Mouse (Mus musculus): ENCODE measurements around the gene Sertad1. TPM values are rescaled to one million over a fixed set of nuclear protein-coding genes. Genes with fewer than 3 reads are reported as not detected.

Gene Sertad1
- polyA plus RNA-seq, 1 experiment = 19.4 TPM

GRCm38 (mm10) chr7:27458614-27459013, 28.1 kb upstream of the Sertad1 start:
- Histone ChIP-seq H3K4me3 (ENCODE audit: insufficient read depth, low read depth, low read length) (no peak overlapping the region), H3K36me3 (ENCODE audit: control insufficient read depth, insufficient read depth, low read length) (no peaks in the 10 kb centered on the region), H3K4me1 (ENCODE audit: control insufficient read depth, insufficient read depth, low read length) (no peaks in the 10 kb centered on the region), H3K27me3 (replicated peaks; ENCODE audit: control insufficient read depth, insufficient read depth, low read length) (no peaks in the 10 kb centered on the region), H3K27ac (ENCODE audit: insufficient read depth, low read depth, low read length) (no peak overlapping the region)
- TF ChIP-seq CTCF (conservative IDR thresholded peaks at IDR 0.05; ENCODE audit: insufficient read depth, insufficient read length, low read depth, low read length) = no peak
- no peak for TF ChIP-seq POLR2A (IDR thresholded peaks at IDR 0.05; ENCODE audit: low read depth, low read length)
- no peak for DNase-seq
- 87% methylated on average over 4 of the region's 4 CpGs for WGBS

GRCm38 (mm10) chr7:27459640-27460039, 27.1 kb upstream of the Sertad1 start:
- no peaks in the 10 kb centered on the region for H3K36me3 ChIP-seq (ENCODE audit: control insufficient read depth, insufficient read depth, low read length)
- no peak overlapping the region for H3K4me3 ChIP-seq (ENCODE audit: insufficient read depth, low read depth, low read length)
- 94% methylated on average over 5 of the region's 5 CpGs for WGBS
- no peak for TF ChIP-seq POLR2A (IDR thresholded peaks at IDR 0.05; ENCODE audit: low read depth, low read length)
- no peak for TF ChIP-seq CTCF (conservative IDR thresholded peaks at IDR 0.05; ENCODE audit: insufficient read depth, insufficient read length, low read depth, low read length)
- H3K27ac ChIP-seq (ENCODE audit: insufficient read depth, low read depth, low read length) = no peak overlapping the region
- no peaks in the 10 kb centered on the region for H3K4me1 ChIP-seq (ENCODE audit: control insufficient read depth, insufficient read depth, low read length)
- no peaks in the 10 kb centered on the region for H3K27me3 ChIP-seq (replicated peaks; ENCODE audit: control insufficient read depth, insufficient read depth, low read length)
- DNase-seq = no peak

- TF ChIP-seq POLR2A (IDR thresholded peaks at IDR 0.05; ENCODE audit: low read depth, low read length) = no peak
- WGBS = 71% methylated on average over 6 of the region's 6 CpGs
Measured at GRCm38 (mm10) chr7:27460477-27460876, 26.2 kb upstream of the Sertad1 start.

GRCm38 (mm10) chr7:27467648-27468047, 19.1 kb upstream of the Sertad1 start:
- no peaks in the 10 kb centered on the region for H3K27me3 ChIP-seq (replicated peaks; ENCODE audit: control insufficient read depth, insufficient read depth, low read length)
- H3K4me3 ChIP-seq (ENCODE audit: insufficient read depth, low read depth, low read length) = no peak overlapping the region
- H3K27ac ChIP-seq (ENCODE audit: insufficient read depth, low read depth, low read length) = no peak overlapping the region
- TF ChIP-seq POLR2A (IDR thresholded peaks at IDR 0.05; ENCODE audit: low read depth, low read length) (no peak), CTCF (conservative IDR thresholded peaks at IDR 0.05; ENCODE audit: insufficient read depth, insufficient read length, low read depth, low read length) (no peak)
- peaks cover 2% of the 10 kb centered on the region; the same call in 1 of the 2 replicates for H3K4me1 ChIP-seq (ENCODE audit: control insufficient read depth, insufficient read depth, low read length)
- WGBS = 32% methylated on average over 4 of the region's 4 CpGs
- no peak for DNase-seq
- no peaks in the 10 kb centered on the region for H3K36me3 ChIP-seq (ENCODE audit: control insufficient read depth, insufficient read depth, low read length)

More at GRCm38 (mm10) chr7:27460477-27460876, 26.2 kb upstream of the Sertad1 start:
- no peak for DNase-seq
- Histone ChIP-seq H3K27ac (ENCODE audit: insufficient read depth, low read depth, low read length) (no peak overlapping the region), H3K4me1 (ENCODE audit: control insufficient read depth, insufficient read depth, low read length) (no peaks in the 10 kb centered on the region), H3K36me3 (ENCODE audit: control insufficient read depth, insufficient read depth, low read length) (no peaks in the 10 kb centered on the region), H3K27me3 (replicated peaks; ENCODE audit: control insufficient read depth, insufficient read depth, low read length) (no peaks in the 10 kb centered on the region), H3K4me3 (ENCODE audit: insufficient read depth, low read depth, low read length) (no peak overlapping the region)

- H3K36me3 ChIP-seq (ENCODE audit: control insufficient read depth, insufficient read depth, low read length) = no peaks in the 10 kb centered on the region
- no peak overlapping the region for H3K4me3 ChIP-seq (ENCODE audit: insufficient read depth, low read depth, low read length)
- 82% methylated on average over 11 of the region's 11 CpGs for WGBS
- H3K4me1 ChIP-seq (ENCODE audit: control insufficient read depth, insufficient read depth, low read length) = peaks cover 14% of the 10 kb centered on the region; the same call in 1 of the 2 replicates
- peak; percentile 60 for DNase-seq
- H3K27ac ChIP-seq (ENCODE audit: insufficient read depth, low read depth, low read length) = no peak overlapping the region
- TF ChIP-seq CTCF (conservative IDR thresholded peaks at IDR 0.05; ENCODE audit: insufficient read depth, insufficient read length, low read depth, low read length) = no peak
- TF ChIP-seq POLR2A (IDR thresholded peaks at IDR 0.05; ENCODE audit: low read depth, low read length) = no peak
- no peaks in the 10 kb centered on the region for H3K27me3 ChIP-seq (replicated peaks; ENCODE audit: control insufficient read depth, insufficient read depth, low read length)
Measured at GRCm38 (mm10) chr7:27471390-27472120, 15.2 kb upstream of the Sertad1 start.

- Histone ChIP-seq H3K27ac (ENCODE audit: insufficient read depth, low read depth, low read length) (peak overlapping the region; percentile 58), H3K4me3 (ENCODE audit: insufficient read depth, low read depth, low read length) (peak overlapping the region; percentile 44), H3K36me3 (ENCODE audit: control insufficient read depth, insufficient read depth, low read length) (no peaks in the 10 kb centered on the region), H3K27me3 (replicated peaks; ENCODE audit: control insufficient read depth, insufficient read depth, low read length) (no peaks in the 10 kb centered on the region), H3K4me1 (ENCODE audit: control insufficient read depth, insufficient read depth, low read length) (peaks cover 15% of the 10 kb centered on the region; the same call in 1 of the 2 replicates)
- DNase-seq = no peak
- WGBS = 30% methylated on average over 7 of the region's 7 CpGs
- TF ChIP-seq CTCF (conservative IDR thresholded peaks at IDR 0.05; ENCODE audit: insufficient read depth, insufficient read length, low read depth, low read length) (no peak), POLR2A (IDR thresholded peaks at IDR 0.05; ENCODE audit: low read depth, low read length) (no peak)
Measured at GRCm38 (mm10) chr7:27472596-27472995, 14.1 kb upstream of the Sertad1 start.

GRCm38 (mm10) chr7:27473156-27473834, 13.4 kb upstream of the Sertad1 start, which contains the start of gene Sertad3:
Sertad3 (plus strand) TSS chr7:27473768.
- H3K4me3 ChIP-seq (ENCODE audit: insufficient read depth, low read depth, low read length) = peak within 1 kb of the TSS; percentile 93
- peak; percentile 100 for DNase-seq
- H3K27ac ChIP-seq (ENCODE audit: insufficient read depth, low read depth, low read length) = peak within 1 kb of the TSS; percentile 93
- WGBS = under 1% methylated on average over 35 of the region's 36 CpGs
- H3K27me3 ChIP-seq (replicated peaks; ENCODE audit: control insufficient read depth, insufficient read depth, low read length) = no peaks in the 10 kb centered on the region
- no peaks in the 10 kb centered on the region for H3K36me3 ChIP-seq (ENCODE audit: control insufficient read depth, insufficient read depth, low read length)
- TF ChIP-seq CTCF (conservative IDR thresholded peaks at IDR 0.05; ENCODE audit: insufficient read depth, insufficient read length, low read depth, low read length) (no peak), POLR2A (IDR thresholded peaks at IDR 0.05; ENCODE audit: low read depth, low read length) (peak; percentile 42)
- peaks cover 20% of the 10 kb centered on the region; the same call in 1 of the 2 replicates for H3K4me1 ChIP-seq (ENCODE audit: control insufficient read depth, insufficient read depth, low read length)

All from kidney, adult 2 months (tissue).